Mouse (Mus musculus) erythroblast, embryonic 14.5 days (primary cell): ENCODE results near the gene Cnot10. TPM values are rescaled to one million over a fixed set of nuclear protein-coding genes. Genes with fewer than 3 reads are reported as not detected.

ENCODE experiments used
- H3K27me3 ChIP-seq: 2 replicates; pipeline ENCODE4 v1.6.1; 2012; ENCODE audit warnings: inconsistent platforms; ENCODE audit not compliant: control insufficient read depth
- H3K36me3 ChIP-seq: 2 replicates; pipeline ENCODE4 v1.6.1; 2012; ENCODE audit warnings: mild to moderate bottlenecking, inconsistent platforms; ENCODE audit not compliant: control insufficient read depth
- H3K4me1 ChIP-seq: 2 replicates; pipeline ENCODE4 v1.6.1; 2012; ENCODE audit warnings: inconsistent platforms; ENCODE audit not compliant: control insufficient read depth
- H3K4me3 ChIP-seq: replicated peaks from 2 replicates; pipeline ENCODE3; 2012; ENCODE audit warnings: moderate library complexity, mild to moderate bottlenecking, inconsistent platforms
- H3K9me3 ChIP-seq: 2 replicates; pipeline ENCODE4 v1.6.1; 2012; ENCODE audit warnings: low read length, inconsistent platforms, mixed read lengths; ENCODE audit not compliant: control insufficient read depth
- GATA1 ChIP-seq: IDR thresholded peaks from 2 replicates; pipeline ENCODE4 v1.6.1; 2012; ENCODE audit warnings: low read length, inconsistent platforms, mixed read lengths
- TAL1 ChIP-seq: IDR thresholded peaks from 3 replicates; pipeline ENCODE4 v1.6.1; 2012; ENCODE audit warnings: low read length, inconsistent platforms, mixed read lengths
- polyA plus RNA-seq: library from polyadenylated mRNA; stranded (reverse); fragments of >175 nt; gene quantifications from 2 replicates; pipeline ENCODE4 v1.2.3, GENCODE M21; 2012

Cnot10 gene
- polyA plus RNA-seq, 1 experiment = 1.6 TPM

- no peak for TF ChIP-seq GATA1
- TF ChIP-seq TAL1 = no peak
- Histone ChIP-seq H3K27me3 (peaks cover 78% of the 10 kb centered on the region), H3K4me1 (no peaks in the 10 kb centered on the region), H3K4me3 (no peak overlapping the region), H3K9me3 (no peaks in the 10 kb centered on the region), H3K36me3 (no peaks in the 10 kb centered on the region)
Measured at GRCm38 (mm10) chr9:114560141-114560540, 79.8 kb downstream of the Cnot10 start.

GRCm38 (mm10) chr9:114557086-114557485 is 82.9 kb downstream of the Cnot10 start:
- no peak overlapping the region for H3K4me3 ChIP-seq
- peaks cover 47% of the 10 kb centered on the region for H3K27me3 ChIP-seq
- no peaks in the 10 kb centered on the region for H3K36me3 ChIP-seq
- H3K4me1 ChIP-seq = no peaks in the 10 kb centered on the region
- TF ChIP-seq TAL1 (no peak), GATA1 (no peak)
- H3K9me3 ChIP-seq = no peaks in the 10 kb centered on the region

- Histone ChIP-seq H3K27me3 (peaks cover 40% of the 10 kb centered on the region), H3K4me3 (no peak overlapping the region), H3K36me3 (no peaks in the 10 kb centered on the region), H3K9me3 (no peaks in the 10 kb centered on the region), H3K4me1 (no peaks in the 10 kb centered on the region)
- no peak for TF ChIP-seq TAL1
- no peak for TF ChIP-seq GATA1
Measured at GRCm38 (mm10) chr9:114556276-114556855, 83.6 kb downstream of the Cnot10 start.

- H3K9me3 ChIP-seq = no peaks in the 10 kb centered on the region
- no peaks in the 10 kb centered on the region for H3K4me1 ChIP-seq
- no peak overlapping the region for H3K4me3 ChIP-seq
- H3K36me3 ChIP-seq = no peaks in the 10 kb centered on the region
- peaks cover 21% of the 10 kb centered on the region for H3K27me3 ChIP-seq
- no peak for TF ChIP-seq GATA1
- no peak for TF ChIP-seq TAL1
Measured at GRCm38 (mm10) chr9:114554355-114554979, 85.5 kb downstream of the Cnot10 start.

GRCm38 (mm10) chr9:114553828-114554227 is 86.2 kb downstream of the Cnot10 start:
- Histone ChIP-seq H3K27me3 (peaks cover 16% of the 10 kb centered on the region), H3K4me3 (no peak overlapping the region), H3K4me1 (no peaks in the 10 kb centered on the region), H3K9me3 (no peaks in the 10 kb centered on the region), H3K36me3 (no peaks in the 10 kb centered on the region)
- no peak for TF ChIP-seq GATA1
- TF ChIP-seq TAL1 = no peak

- Histone ChIP-seq H3K36me3 (no peaks in the 10 kb centered on the region), H3K4me3 (no peak overlapping the region), H3K9me3 (no peaks in the 10 kb centered on the region), H3K27me3 (no peaks in the 10 kb centered on the region), H3K4me1 (no peaks in the 10 kb centered on the region)
- no peak for TF ChIP-seq TAL1
- TF ChIP-seq GATA1 = no peak
Measured at GRCm38 (mm10) chr9:114550033-114550432, 90.0 kb downstream of the Cnot10 start.

DNA sequence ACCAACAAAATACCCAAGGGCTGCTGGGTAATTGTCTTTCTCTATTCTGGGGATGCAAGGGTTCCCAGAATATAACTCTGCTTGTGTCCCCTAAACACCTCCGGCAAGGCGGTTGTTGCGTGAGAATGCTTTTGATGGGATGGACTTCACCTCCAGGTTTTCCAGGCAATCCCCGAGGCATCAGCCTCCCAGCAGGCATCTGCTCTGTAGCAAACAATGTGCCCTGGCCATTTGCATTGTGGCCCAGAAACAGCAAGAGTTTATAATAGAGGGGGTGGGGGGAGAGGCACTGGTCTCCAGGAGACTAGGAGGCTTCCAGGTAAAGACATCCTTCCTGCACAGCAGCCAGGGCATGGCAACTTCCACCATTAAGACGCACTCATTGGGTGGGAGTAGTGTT is 90.9 kb downstream of the Cnot10 start:
- Histone ChIP-seq H3K4me1 (no peaks in the 10 kb centered on the region), H3K9me3 (no peaks in the 10 kb centered on the region), H3K4me3 (no peak overlapping the region), H3K36me3 (no peaks in the 10 kb centered on the region), H3K27me3 (no peaks in the 10 kb centered on the region)
- TF ChIP-seq TAL1 (no peak), GATA1 (no peak)

DNA sequence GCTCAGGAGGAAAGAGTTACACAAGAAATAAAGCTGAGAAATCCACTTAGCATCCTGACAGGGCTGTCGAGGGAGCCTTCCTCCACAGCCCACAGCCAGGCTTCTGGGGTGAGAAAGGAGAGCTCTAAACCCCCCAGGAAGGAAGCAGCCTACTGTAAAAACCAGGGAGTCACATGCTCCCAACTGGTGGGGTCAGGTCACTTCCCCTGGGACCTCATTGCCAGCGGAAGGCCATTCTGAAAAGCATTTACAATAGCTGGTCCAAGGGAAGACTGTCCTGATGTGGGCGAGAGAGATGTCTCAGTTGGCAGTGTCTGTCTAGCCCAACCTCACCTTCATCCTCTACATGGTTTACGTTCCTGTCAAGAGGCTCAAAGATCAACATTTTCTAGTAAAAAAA is 91.5 kb downstream of the Cnot10 start:
- no peak for TF ChIP-seq TAL1
- H3K27me3 ChIP-seq = no peaks in the 10 kb centered on the region
- no peaks in the 10 kb centered on the region for H3K9me3 ChIP-seq
- no peaks in the 10 kb centered on the region for H3K36me3 ChIP-seq
- no peak overlapping the region for H3K4me3 ChIP-seq
- no peaks in the 10 kb centered on the region for H3K4me1 ChIP-seq

GRCm38 (mm10) chr9:114547643-114548077 is 92.3 kb downstream of the Cnot10 start:
- no peaks in the 10 kb centered on the region for H3K4me1 ChIP-seq

DNA sequence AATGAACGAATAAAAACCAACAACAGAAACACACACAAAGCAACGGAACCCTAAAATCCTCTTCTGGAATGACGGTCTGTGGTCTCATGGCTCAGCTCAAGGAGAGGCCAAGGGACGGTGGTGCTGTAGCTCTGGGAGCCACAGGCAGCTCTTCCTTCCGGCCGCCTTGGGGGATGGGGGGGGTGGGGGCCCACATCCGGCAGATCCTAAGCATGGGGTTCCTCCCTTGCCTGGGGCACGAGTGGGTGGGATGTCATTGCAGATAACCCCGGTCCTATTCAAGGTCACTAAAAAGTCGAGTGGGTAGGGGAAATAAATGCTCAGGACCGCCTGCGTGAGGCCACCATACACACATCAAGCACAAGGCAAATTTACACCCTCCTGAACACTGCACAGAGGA is 93.2 kb downstream of the Cnot10 start:
- Histone ChIP-seq H3K27me3 (no peaks in the 10 kb centered on the region), H3K4me1 (no peaks in the 10 kb centered on the region), H3K9me3 (no peaks in the 10 kb centered on the region), H3K36me3 (no peaks in the 10 kb centered on the region), H3K4me3 (no peak overlapping the region)
- no peak for TF ChIP-seq GATA1
- TF ChIP-seq TAL1 = no peak

More at GRCm38 (mm10) chr9:114547643-114548077, 92.3 kb downstream of the Cnot10 start:
- H3K4me3 ChIP-seq = no peak overlapping the region
- H3K9me3 ChIP-seq = no peaks in the 10 kb centered on the region
- H3K36me3 ChIP-seq = no peaks in the 10 kb centered on the region
- H3K27me3 ChIP-seq = no peaks in the 10 kb centered on the region
- TF ChIP-seq GATA1 (no peak), TAL1 (no peak)
